Mouse (Mus musculus): ENCODE results near the gene Tbl1xr1.

Tbl1xr1 gene

GRCm38 (mm10) chr3:22204186-22204585 lies 127.7 kb downstream of the Tbl1xr1 start:
- DNase-seq (ENCODE audit: low read depth, low spot score), result no peak

- no peak for DNase-seq (ENCODE audit: low read depth, low spot score)
Measured at GRCm38 (mm10) chr3:22221557-22221956, 145.1 kb downstream of the Tbl1xr1 start.

GRCm38 (mm10) chr3:22222351-22222750 lies 145.9 kb downstream of the Tbl1xr1 start:
- no peak for DNase-seq (ENCODE audit: low read depth, low spot score)

DNA sequence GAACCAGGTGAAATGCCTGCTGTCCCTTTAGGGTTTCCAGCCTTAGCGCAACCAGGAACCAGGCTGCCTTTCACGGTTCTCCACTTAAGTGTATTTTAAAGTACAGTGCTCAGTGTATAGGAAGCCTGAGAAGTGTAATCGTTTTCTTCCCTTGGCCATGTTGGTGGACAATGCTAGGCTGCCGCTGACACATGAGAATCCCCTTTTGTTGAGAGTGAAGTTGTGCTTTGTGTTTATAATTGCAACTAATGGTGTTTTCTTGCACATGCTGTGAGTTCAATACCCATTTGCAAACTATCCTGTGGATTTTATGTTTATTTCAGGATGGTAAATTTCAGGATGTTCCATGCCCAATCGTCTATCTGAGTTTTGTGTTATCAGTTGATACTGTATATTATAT lies 146.6 kb downstream of the Tbl1xr1 start:
- no peak for DNase-seq (ENCODE audit: low read depth, low spot score)

- no peak for DNase-seq (ENCODE audit: low read depth, low spot score)
Measured at GRCm38 (mm10) chr3:22228052-22228451, 151.6 kb downstream of the Tbl1xr1 start.

- DNase-seq (ENCODE audit: low read depth, low spot score), result no peak
Measured at GRCm38 (mm10) chr3:22230635-22231034, 154.2 kb downstream of the Tbl1xr1 start.

DNA sequence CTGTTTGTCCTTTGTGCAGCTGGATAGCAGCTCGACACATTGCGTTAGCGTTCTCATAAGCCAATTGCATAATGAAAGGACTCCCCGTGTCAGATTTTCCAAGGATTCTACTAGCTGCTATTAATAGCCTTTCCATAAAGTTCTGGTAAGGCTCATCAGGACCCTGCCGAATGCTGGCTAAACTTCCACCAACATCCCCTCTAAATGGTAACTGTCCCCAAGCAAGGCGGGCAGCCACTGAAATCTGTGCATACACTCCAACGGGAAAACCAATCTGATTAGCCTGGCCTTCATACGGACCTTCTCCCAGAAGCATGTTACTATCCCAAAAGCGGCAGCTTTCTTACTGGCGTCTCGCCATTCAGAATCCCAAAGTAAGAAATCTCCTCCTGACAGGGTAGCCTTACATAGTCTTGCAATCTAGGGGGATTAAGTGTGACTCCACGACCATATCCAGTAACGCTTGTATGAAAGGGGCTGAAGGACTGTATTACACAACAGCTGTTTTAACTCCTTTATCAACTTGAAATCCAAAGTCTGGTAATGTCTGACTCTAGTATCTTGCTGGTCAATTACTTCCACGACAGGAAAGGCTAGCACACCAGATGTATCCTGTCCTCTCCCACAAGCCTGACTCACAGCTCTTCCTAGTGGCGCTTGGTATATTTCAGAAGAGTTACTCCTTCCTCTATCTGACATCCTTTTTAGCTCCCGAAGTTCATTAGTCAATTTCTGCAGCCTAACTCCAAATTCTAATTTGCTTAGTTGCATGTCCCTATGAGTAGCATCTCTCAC lies 161.9 kb downstream of the Tbl1xr1 start:
- no peak for DNase-seq (ENCODE audit: low read depth, low spot score)
